Mouse (Mus musculus) layer of hippocampus, postnatal 25 days (tissue): Measurements from ENCODE around the gene Gm7534. TPM values are rescaled to one million over a fixed set of nuclear protein-coding genes. Genes with fewer than 3 reads are reported as not detected.
"Not testable (repeated sequence)": the region's sequence is repeated elsewhere in the genome, so short reads cannot be mapped to it uniquely, and the experiment has no call there.

Experiments
- DNase-seq, 2 experiments: peaks; one replicate each; pipeline ENCODE4 v3.0.0; 2022; ENCODE audit warnings: mixed read lengths in 2 of 2, low spot score in 1 of 2; ENCODE audit errors: extremely low spot score in 1 of 2
- total RNA-seq, 2 experiments: library from RNA; stranded (reverse); gene quantifications; 2 replicates each; pipeline ENCODE4 v1.2.3; 2021

The Gm7534 gene
- total RNA-seq, 2 experiments from 2014 or later: not detected

GRCm38 (mm10) chr4:134149389-134149788, 53.4 kb downstream of the Gm7534 start:
- no peak for DNase-seq

DNA sequence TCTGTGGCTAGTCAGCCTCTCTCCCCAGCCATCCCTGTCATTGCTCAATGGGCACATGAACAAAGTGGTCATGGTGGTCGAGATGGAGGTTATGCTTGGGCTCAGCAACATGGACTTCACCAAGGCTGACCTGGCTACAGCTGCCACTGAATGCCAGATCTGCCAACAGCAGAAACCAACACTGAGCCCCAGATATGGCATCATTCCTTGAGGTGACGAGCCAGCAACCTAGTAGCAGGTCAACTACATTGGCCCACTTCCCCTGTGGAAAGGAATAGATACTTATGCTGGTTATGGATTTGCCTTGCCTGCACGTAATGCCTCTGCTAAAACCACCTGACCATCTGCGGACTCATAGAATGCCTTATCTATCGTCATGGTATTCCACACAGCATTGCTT, 58.5 kb downstream of the Gm7534 start:
- not testable (repeated sequence) for DNase-seq

Other genes starting within 250 kb of the Gm7534 start
- gene Hmgn2, start 234.4 kb downstream of the Gm7534 start, total RNA-seq: 100 to 1,000 TPM; 133 to 138 TPM
- 10 to 100 TPM; 62.2 to 62.6 TPM for gene Dhdds, start 202.1 kb downstream of the Gm7534 start, total RNA-seq
- gene Lin28a, start 184.2 kb downstream of the Gm7534 start, total RNA-seq: not detected
- not detected for gene Zfp683, start 149.2 kb downstream of the Gm7534 start, total RNA-seq
- gene Crybg2, start 142.2 kb downstream of the Gm7534 start, total RNA-seq: 1 to 10 TPM; 1.2 to 1.6 TPM
- 1 to 10 TPM; 1.6 TPM for gene Cd52, start 107.9 kb downstream of the Gm7534 start, total RNA-seq
- gene Ubxn11, start 100.4 kb downstream of the Gm7534 start, total RNA-seq: 10 to 100 TPM; 24.0 to 32.1 TPM
- gene Sh3bgrl3, start 74.2 kb downstream of the Gm7534 start, total RNA-seq: 100 to 1,000 TPM; 281 to 297 TPM
- gene Cep85, start 15.9 kb downstream of the Gm7534 start, total RNA-seq: 10 to 100 TPM; 11.9 to 13.9 TPM
- gene Catsper4, start 24.4 kb upstream of the Gm7534 start, total RNA-seq: not detected
- gene Cnksr1, start 35.4 kb upstream of the Gm7534 start, total RNA-seq: under 1 TPM; 0.57 to 0.70 TPM
- not detected for gene E130218I03Rik, start 40.7 kb upstream of the Gm7534 start, total RNA-seq
- gene Zfp593, start 42.6 kb upstream of the Gm7534 start, total RNA-seq: 10 to 100 TPM in 1 of 2 experiments, 1 to 10 TPM in 1; 9.9 to 10.3 TPM
- not detected for gene Gm30191, start 43.9 kb upstream of the Gm7534 start, total RNA-seq
- 1 to 10 TPM; 3.0 to 3.9 TPM for gene Grrp1, start 51.1 kb upstream of the Gm7534 start, total RNA-seq
- gene Pdik1l, start 84.9 kb upstream of the Gm7534 start, total RNA-seq: 10 to 100 TPM; 15.2 to 16.7 TPM
- not detected for gene Trim63, start 112.1 kb upstream of the Gm7534 start, total RNA-seq
- under 1 TPM in 1 of 2 experiments, not detected in 1; 0.12 TPM for gene Slc30a2, start 140.2 kb upstream of the Gm7534 start, total RNA-seq
- gene Extl1, start 180.8 kb upstream of the Gm7534 start, total RNA-seq: 10 to 100 TPM; 46.8 TPM
- 1 to 10 TPM; 5.0 to 7.6 TPM for gene Pafah2, start 193.3 kb upstream of the Gm7534 start, total RNA-seq